Mouse (Mus musculus): ENCODE data around the gene Tas1r3.

The Tas1r3 gene

GRCm38 (mm10) chr4:155843231-155843630 is 19.9 kb downstream of the Tas1r3 start:
- DNase-seq (ENCODE audit: inconsistent age in 2 of 2, low spot score in 1 of 2): no peak

GRCm38 (mm10) chr4:155841651-155842270 is 21.4 kb downstream of the Tas1r3 start:
- no peak for DNase-seq (ENCODE audit: inconsistent age in 2 of 2, low spot score in 1 of 2)

- peak; percentile 78 to 90 for DNase-seq (ENCODE audit: inconsistent age in 2 of 2, low spot score in 1 of 2)
These were observed 22.1 kb downstream of the Tas1r3 start for GRCm38 (mm10) chr4:155841003-155841454.

GRCm38 (mm10) chr4:155840076-155841002 is 22.8 kb downstream of the Tas1r3 start:
- DNase-seq (ENCODE audit: inconsistent age in 2 of 2, low spot score in 1 of 2): peak in 1 of 2 experiments; percentile 19

GRCm38 (mm10) chr4:155839483-155839910 is 23.7 kb downstream of the Tas1r3 start, which contains the start of gene Mxra8:
Gene Mxra8 (plus strand): TSS chr4:155839680.
- peak; percentile 88 to 90 for DNase-seq (ENCODE audit: inconsistent age in 2 of 2, low spot score in 1 of 2)

GRCm38 (mm10) chr4:155838187-155839153 is 24.7 kb downstream of the Tas1r3 start:
- peak; percentile 14 to 37 for DNase-seq (ENCODE audit: inconsistent age in 2 of 2, low spot score in 1 of 2)

- peak; percentile 36 to 56 for DNase-seq (ENCODE audit: inconsistent age in 2 of 2, low spot score in 1 of 2)
These were observed 25.7 kb downstream of the Tas1r3 start for GRCm38 (mm10) chr4:155837404-155838010.

GRCm38 (mm10) chr4:155833836-155834235 is 29.3 kb downstream of the Tas1r3 start:
- peak; percentile 82 to 94 for DNase-seq (ENCODE audit: inconsistent age in 2 of 2, low spot score in 1 of 2)

- no peak for DNase-seq (ENCODE audit: inconsistent age in 2 of 2, low spot score in 1 of 2)
These were observed 29.9 kb downstream of the Tas1r3 start for GRCm38 (mm10) chr4:155833234-155833633.

GRCm38 (mm10) chr4:155832321-155832720 is 30.8 kb downstream of the Tas1r3 start:
- DNase-seq (ENCODE audit: inconsistent age in 2 of 2, low spot score in 1 of 2): no peak

- DNase-seq (ENCODE audit: inconsistent age in 2 of 2, low spot score in 1 of 2): no peak
These were observed 31.3 kb downstream of the Tas1r3 start for GRCm38 (mm10) chr4:155831831-155832230.

GRCm38 (mm10) chr4:155831205-155831766 is 31.9 kb downstream of the Tas1r3 start, which contains the start of gene Aurkaip1:
Gene Aurkaip1 (plus strand): TSS chr4:155831272.
- peak; percentile 96 to 98 for DNase-seq (ENCODE audit: inconsistent age in 2 of 2, low spot score in 1 of 2)

- no peak for DNase-seq (ENCODE audit: inconsistent age in 2 of 2, low spot score in 1 of 2)
These were observed 32.6 kb downstream of the Tas1r3 start for GRCm38 (mm10) chr4:155830596-155830995.

- peak in 1 of 2 experiments; percentile 65 for DNase-seq (ENCODE audit: inconsistent age in 2 of 2, low spot score in 1 of 2)
These were observed 33.3 kb downstream of the Tas1r3 start for GRCm38 (mm10) chr4:155829866-155830265.

- DNase-seq (ENCODE audit: inconsistent age in 2 of 2, low spot score in 1 of 2): peak; percentile 38 to 83
These were observed 39.7 kb downstream of the Tas1r3 start for GRCm38 (mm10) chr4:155823443-155823842.

- DNase-seq (ENCODE audit: inconsistent age in 2 of 2, low spot score in 1 of 2): peak in 1 of 2 experiments; percentile 56
These were observed 42.1 kb downstream of the Tas1r3 start for GRCm38 (mm10) chr4:155821025-155821424.

GRCm38 (mm10) chr4:155817533-155817932 is 45.6 kb downstream of the Tas1r3 start:
- DNase-seq (ENCODE audit: inconsistent age in 2 of 2, low spot score in 1 of 2): peak in 1 of 2 experiments; percentile 16

- DNase-seq (ENCODE audit: inconsistent age in 2 of 2, low spot score in 1 of 2): peak; percentile 46 to 77
These were observed 50.4 kb downstream of the Tas1r3 start for GRCm38 (mm10) chr4:155812665-155813181.

GRCm38 (mm10) chr4:155811929-155812664 is 51.1 kb downstream of the Tas1r3 start, which contains the start of gene Ccnl2:
Gene Ccnl2 (plus strand): TSS chr4:155812489.
- DNase-seq (ENCODE audit: inconsistent age in 2 of 2, low spot score in 1 of 2): peak; percentile 96 to 98
